Mouse (Mus musculus) cerebellum, adult 2 months (tissue): ENCODE data around the gene Sync.

Experiments used
- CTCF ChIP-seq: fragments of 200-500 bp; IDR thresholded peaks from 2 replicates; pipeline ENCODE4 v1.5.1; 2011; ENCODE audit warnings: low read depth, mild to moderate bottlenecking, control low read depth, low read length, moderate library complexity, borderline replicate concordance; ENCODE audit not compliant: insufficient read depth
- POLR2A ChIP-seq: fragments of 200-500 bp; IDR thresholded peaks from 2 replicates; pipeline ENCODE4 v1.6.1; 2011; ENCODE audit warnings: low read length, control low read depth, borderline replicate concordance; ENCODE audit not compliant: insufficient read depth

- no peak for TF ChIP-seq CTCF
- TF ChIP-seq POLR2A = no peak
Observed at GRCm38 (mm10) chr4:129303401-129303800, 16.0 kb downstream of the Sync start.
